Mouse (Mus musculus): ENCODE measurements around the gene Marveld3. TPM values are rescaled to one million over a fixed set of nuclear protein-coding genes. Genes with fewer than 3 reads are reported as not detected.

The Marveld3 gene
- polyA plus RNA-seq, 1 experiment: not detected

GRCm38 (mm10) chr8:109952171-109952570, 9.8 kb downstream of the Marveld3 start:
- H3K4me3 ChIP-seq (ENCODE audit: insufficient read depth, low read length): no peak overlapping the region
- no peaks in the 10 kb centered on the region; the same call in 1 of the 2 replicates for H3K4me1 ChIP-seq (ENCODE audit: control insufficient read depth, insufficient read depth, low read length)
- TF ChIP-seq CTCF (IDR thresholded peaks at IDR 0.05; ENCODE audit: borderline replicate concordance, insufficient read depth, low read length) (no peak), POLR2A (IDR thresholded peaks at IDR 0.05; ENCODE audit: low read depth, low read length) (no peak)
- H3K27ac ChIP-seq (ENCODE audit: insufficient read depth, low read length): no peak overlapping the region

GRCm38 (mm10) chr8:109948285-109948564, 13.8 kb downstream of the Marveld3 start:
- no peak overlapping the region for H3K4me3 ChIP-seq (ENCODE audit: insufficient read depth, low read length)
- H3K4me1 ChIP-seq (ENCODE audit: control insufficient read depth, insufficient read depth, low read length): peaks cover 11% of the 10 kb centered on the region
- TF ChIP-seq POLR2A (IDR thresholded peaks at IDR 0.05; ENCODE audit: low read depth, low read length): no peak
- TF ChIP-seq CTCF (IDR thresholded peaks at IDR 0.05; ENCODE audit: borderline replicate concordance, insufficient read depth, low read length): no peak
- H3K27ac ChIP-seq (ENCODE audit: insufficient read depth, low read length): no peak overlapping the region

- H3K4me1 ChIP-seq (ENCODE audit: control insufficient read depth, insufficient read depth, low read length): peaks cover 11% of the 10 kb centered on the region
- peak; percentile 64; the same call in 1 of the 2 replicates for TF ChIP-seq CTCF (IDR thresholded peaks at IDR 0.05; ENCODE audit: borderline replicate concordance, insufficient read depth, low read length)
- no peak for TF ChIP-seq POLR2A (IDR thresholded peaks at IDR 0.05; ENCODE audit: low read depth, low read length)
- no peak overlapping the region for H3K27ac ChIP-seq (ENCODE audit: insufficient read depth, low read length)
- no peak overlapping the region for H3K4me3 ChIP-seq (ENCODE audit: insufficient read depth, low read length)
Measured at GRCm38 (mm10) chr8:109947447-109948284, 14.3 kb downstream of the Marveld3 start.

GRCm38 (mm10) chr8:109946272-109946671, 15.7 kb downstream of the Marveld3 start:
- TF ChIP-seq CTCF (IDR thresholded peaks at IDR 0.05; ENCODE audit: borderline replicate concordance, insufficient read depth, low read length) (no peak), POLR2A (IDR thresholded peaks at IDR 0.05; ENCODE audit: low read depth, low read length) (no peak)
- H3K4me3 ChIP-seq (ENCODE audit: insufficient read depth, low read length): no peak overlapping the region
- peaks cover 16% of the 10 kb centered on the region for H3K4me1 ChIP-seq (ENCODE audit: control insufficient read depth, insufficient read depth, low read length)
- H3K27ac ChIP-seq (ENCODE audit: insufficient read depth, low read length): no peak overlapping the region

- peaks cover 16% of the 10 kb centered on the region for H3K4me1 ChIP-seq (ENCODE audit: control insufficient read depth, insufficient read depth, low read length)
- H3K27ac ChIP-seq (ENCODE audit: insufficient read depth, low read length): peak overlapping the region; percentile 60; the same call in 1 of the 2 replicates
- no peak for TF ChIP-seq POLR2A (IDR thresholded peaks at IDR 0.05; ENCODE audit: low read depth, low read length)
- TF ChIP-seq CTCF (IDR thresholded peaks at IDR 0.05; ENCODE audit: borderline replicate concordance, insufficient read depth, low read length): no peak
- H3K4me3 ChIP-seq (ENCODE audit: insufficient read depth, low read length): no peak overlapping the region
Measured at GRCm38 (mm10) chr8:109945694-109946093, 16.3 kb downstream of the Marveld3 start.

GRCm38 (mm10) chr8:109945153-109945632, 16.8 kb downstream of the Marveld3 start:
- no peak overlapping the region for H3K4me3 ChIP-seq (ENCODE audit: insufficient read depth, low read length)
- TF ChIP-seq CTCF (IDR thresholded peaks at IDR 0.05; ENCODE audit: borderline replicate concordance, insufficient read depth, low read length) (no peak), POLR2A (IDR thresholded peaks at IDR 0.05; ENCODE audit: low read depth, low read length) (no peak)
- peaks cover 16% of the 10 kb centered on the region for H3K4me1 ChIP-seq (ENCODE audit: control insufficient read depth, insufficient read depth, low read length)
- peak overlapping the region; percentile 60; the same call in 1 of the 2 replicates for H3K27ac ChIP-seq (ENCODE audit: insufficient read depth, low read length)

GRCm38 (mm10) chr8:109941606-109942360, 20.2 kb downstream of the Marveld3 start:
- Histone ChIP-seq H3K4me1 (ENCODE audit: control insufficient read depth, insufficient read depth, low read length) (peaks cover 16% of the 10 kb centered on the region), H3K27ac (ENCODE audit: insufficient read depth, low read length) (0 out of 2 replicates have a peak overlapping the region, but pooled peaks have one; percentile 50), H3K4me3 (ENCODE audit: insufficient read depth, low read length) (no peak overlapping the region)
- TF ChIP-seq CTCF (IDR thresholded peaks at IDR 0.05; ENCODE audit: borderline replicate concordance, insufficient read depth, low read length) (no peak), POLR2A (IDR thresholded peaks at IDR 0.05; ENCODE audit: low read depth, low read length) (no peak)

- TF ChIP-seq CTCF (IDR thresholded peaks at IDR 0.05; ENCODE audit: borderline replicate concordance, insufficient read depth, low read length): no peak
- no peak for TF ChIP-seq POLR2A (IDR thresholded peaks at IDR 0.05; ENCODE audit: low read depth, low read length)
- Histone ChIP-seq H3K4me1 (ENCODE audit: control insufficient read depth, insufficient read depth, low read length) (peaks cover 9% of the 10 kb centered on the region), H3K27ac (ENCODE audit: insufficient read depth, low read length) (peak overlapping the region; percentile 73), H3K4me3 (ENCODE audit: insufficient read depth, low read length) (no peak overlapping the region)
Measured at GRCm38 (mm10) chr8:109920406-109921390, 41.3 kb downstream of the Marveld3 start.

GRCm38 (mm10) chr8:109917277-109917676, 44.7 kb downstream of the Marveld3 start:
- TF ChIP-seq POLR2A (IDR thresholded peaks at IDR 0.05; ENCODE audit: low read depth, low read length) (no peak), CTCF (IDR thresholded peaks at IDR 0.05; ENCODE audit: borderline replicate concordance, insufficient read depth, low read length) (peak; percentile 28; the same call in 1 of the 2 replicates)
- Histone ChIP-seq H3K4me3 (ENCODE audit: insufficient read depth, low read length) (no peak overlapping the region), H3K4me1 (ENCODE audit: control insufficient read depth, insufficient read depth, low read length) (peaks cover 9% of the 10 kb centered on the region), H3K27ac (ENCODE audit: insufficient read depth, low read length) (no peak overlapping the region)

All from embryonic fibroblast, embryonic 13.5 days (primary cell).